Mouse (Mus musculus) thymus, postnatal 36 days (tissue): ENCODE measurements around the gene Asb4.
"Not testable (repeated sequence)": the region's sequence is repeated elsewhere in the genome, so short reads cannot be mapped to it uniquely, and the experiment has no call there.

ENCODE experiments used
- DNase-seq, 2 experiments: peaks; one replicate each; pipeline ENCODE4 v3.0.0; 2022; ENCODE audit warnings: mixed read lengths in 2 of 2

The Asb4 gene

DNA sequence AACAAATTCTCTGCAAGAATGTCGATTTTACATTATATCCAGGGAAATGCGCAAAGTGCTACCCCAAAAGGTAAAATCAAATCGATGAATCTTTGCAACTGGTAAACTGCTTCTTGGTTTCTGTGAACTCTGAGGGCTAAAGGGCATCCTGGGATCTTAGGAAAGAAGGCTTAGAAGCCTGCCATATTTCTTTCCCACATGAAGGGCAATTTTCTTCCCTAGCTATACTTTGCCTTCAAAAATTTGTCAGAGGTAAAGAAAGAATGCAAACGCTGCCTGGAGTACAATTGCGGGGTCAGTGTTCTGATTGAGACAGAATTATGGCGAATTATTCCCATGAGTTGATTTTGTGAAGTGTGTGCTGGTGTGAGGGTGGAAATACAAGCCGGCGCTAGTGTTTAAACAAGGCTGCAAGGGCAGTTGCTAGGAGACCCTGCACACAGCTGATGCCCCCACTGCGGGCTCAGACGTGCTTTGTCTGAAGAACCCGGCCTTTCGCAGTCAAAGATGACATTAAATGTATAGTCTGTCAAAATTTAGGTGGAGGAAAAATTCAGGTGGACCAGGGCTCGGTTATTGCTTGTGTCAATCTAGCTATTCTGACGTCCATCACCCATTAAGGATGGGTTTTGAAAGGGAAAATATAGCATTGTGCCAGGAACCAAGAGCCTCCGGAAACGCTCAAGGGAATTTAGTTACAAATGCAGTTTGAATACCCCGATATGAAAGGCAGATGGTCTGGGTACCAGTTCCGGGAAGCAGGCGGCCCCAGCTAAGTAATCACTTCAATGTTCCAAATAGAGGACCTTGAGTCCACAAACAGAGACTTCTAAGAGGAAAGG, at the start of gene Asb4:
Gene Asb4, plus strand, starts transcription at position 51 of the 842 bp plus-strand sequence.
- no peak for DNase-seq

DNA sequence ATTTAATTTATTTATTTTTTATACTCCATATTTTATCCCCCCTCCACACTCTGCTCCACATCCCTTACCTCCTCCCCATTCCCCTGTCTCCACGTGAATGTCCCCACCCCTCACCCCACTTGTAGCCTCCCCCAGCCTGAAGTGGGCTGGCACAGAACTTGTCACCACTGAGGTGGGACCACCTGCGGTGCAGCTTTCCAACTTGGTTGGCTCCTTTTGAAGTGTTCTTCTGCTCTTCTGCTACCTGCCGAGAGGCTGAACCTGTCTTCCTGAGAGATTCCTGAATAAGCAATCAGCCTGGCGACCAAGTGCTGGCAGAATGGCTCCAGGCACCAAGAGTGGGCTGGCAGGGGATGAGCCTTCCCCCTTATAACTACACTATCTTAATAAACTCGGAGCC, 49.2 kb upstream of the Asb4 start:
- DNase-seq, result no peak

DNA sequence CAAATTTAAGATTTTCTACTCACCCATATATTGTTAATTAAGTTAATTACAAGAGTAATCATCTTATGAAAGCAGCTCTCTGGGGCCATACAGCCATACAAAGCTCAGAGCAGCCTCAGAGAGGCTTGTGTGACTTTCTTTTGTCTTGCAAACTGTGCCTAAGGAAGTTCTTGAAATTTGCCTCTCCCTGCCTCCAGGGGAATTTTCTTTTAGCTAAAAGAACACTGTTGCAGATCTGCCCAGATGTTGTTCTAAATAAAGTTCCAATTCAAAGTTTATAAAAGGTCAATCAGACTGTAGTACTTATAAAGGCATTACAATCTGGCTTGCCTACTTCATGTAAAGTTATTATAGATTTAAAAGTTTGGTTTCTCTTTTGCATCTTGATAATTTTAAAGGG, 47.2 kb upstream of the Asb4 start:
- not testable (repeated sequence) for DNase-seq

DNA sequence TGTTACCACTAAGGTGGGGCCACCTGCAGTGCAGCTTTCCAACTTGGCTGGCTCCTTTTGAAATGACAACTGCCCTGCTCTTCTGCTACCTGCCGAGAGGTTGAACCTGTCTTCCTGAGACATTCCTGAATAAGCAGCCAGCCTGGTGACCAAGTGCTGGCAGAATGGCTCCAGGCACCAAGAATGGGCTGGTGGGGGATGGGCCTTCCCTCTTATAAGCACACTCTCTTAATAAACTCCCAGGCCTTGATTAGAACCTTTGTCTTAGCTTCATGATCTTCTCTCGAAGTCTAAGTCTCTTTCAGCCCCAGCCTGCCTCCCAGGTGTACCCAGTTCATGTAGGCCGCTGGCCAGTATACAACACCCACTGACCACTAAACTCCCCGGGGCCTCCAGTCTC, 44.4 kb upstream of the Asb4 start:
- not testable (repeated sequence) for DNase-seq

DNA sequence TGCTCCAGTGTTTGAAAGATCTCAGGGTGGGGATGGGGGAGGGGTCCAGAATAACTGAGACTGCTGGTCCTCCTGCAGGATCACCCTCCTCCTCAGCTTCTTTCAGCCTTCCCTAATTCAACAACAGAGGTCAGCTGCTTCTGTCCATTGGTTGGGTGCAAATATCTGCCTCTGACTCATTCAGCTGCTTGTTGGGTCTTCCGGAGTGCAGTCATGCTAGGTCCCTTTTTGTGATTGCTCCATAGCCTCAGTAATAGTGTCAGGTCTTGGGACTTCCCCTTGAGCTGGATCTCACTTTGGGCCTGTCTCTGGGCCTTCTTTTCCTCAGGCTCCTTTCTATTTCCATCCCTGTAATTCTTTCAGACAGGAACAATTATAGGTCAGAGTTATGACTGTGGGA, 43.9 kb upstream of the Asb4 start:
- not testable (repeated sequence) for DNase-seq

DNA sequence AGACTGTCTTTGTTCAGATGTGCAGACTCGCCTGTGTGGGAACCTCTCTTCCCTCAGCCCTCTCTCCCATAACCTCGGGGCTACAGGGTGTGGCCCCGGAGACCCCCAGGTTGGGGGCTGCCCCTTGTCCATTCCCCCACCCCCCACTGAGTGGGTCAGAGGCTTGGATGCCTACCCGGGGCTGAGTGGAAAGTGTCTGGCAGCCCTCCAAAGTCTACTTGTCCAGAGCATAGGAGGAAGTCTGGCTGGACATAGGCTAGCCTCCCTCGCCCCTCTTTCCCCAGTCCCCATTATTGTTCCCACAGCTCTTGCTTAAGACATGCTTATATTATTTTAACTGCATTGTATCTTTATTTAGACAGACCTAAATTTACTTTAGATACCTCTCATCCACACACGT, 38.9 kb upstream of the Asb4 start:
- no peak for DNase-seq

DNA sequence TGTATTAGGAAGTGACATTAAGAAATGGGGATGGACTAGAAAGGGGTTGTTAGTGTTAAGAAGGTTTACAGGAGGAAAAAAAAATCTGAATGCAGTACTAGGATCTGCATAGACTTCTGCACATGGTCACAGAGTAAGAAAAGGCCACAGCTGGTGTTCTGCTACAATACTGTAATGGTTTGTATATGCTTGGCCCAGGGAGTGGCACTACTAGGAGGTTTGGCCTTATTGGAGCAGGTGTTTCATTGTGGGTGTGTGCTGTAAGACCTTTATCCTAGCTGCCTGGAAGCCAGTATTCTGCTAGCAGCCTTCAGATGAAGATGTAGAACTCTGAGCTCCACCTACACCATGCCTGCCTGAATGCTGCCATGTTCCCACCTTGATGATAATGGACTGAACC, 25.3 kb upstream of the Asb4 start:
- no peak for DNase-seq

DNA sequence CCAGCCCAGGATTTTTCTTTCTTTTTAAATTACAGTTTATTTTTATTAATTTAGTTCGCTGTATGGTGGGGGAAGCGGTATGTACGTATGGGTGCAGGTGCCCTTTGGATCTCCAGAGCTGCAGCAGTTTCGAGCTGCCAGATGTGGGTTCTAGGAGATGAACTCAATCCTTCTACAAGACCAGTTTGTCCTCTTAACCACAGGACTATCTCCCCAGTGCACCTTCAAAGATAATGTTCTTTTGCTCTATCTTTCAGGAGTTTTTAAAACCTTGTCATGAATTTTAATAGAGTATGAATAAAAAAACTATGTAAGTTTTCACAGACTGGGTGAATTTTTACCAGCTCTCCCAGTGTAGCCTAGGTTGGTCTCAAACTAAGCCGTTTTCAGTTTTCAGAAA, 22.8 kb upstream of the Asb4 start:
- DNase-seq, result no peak

DNA sequence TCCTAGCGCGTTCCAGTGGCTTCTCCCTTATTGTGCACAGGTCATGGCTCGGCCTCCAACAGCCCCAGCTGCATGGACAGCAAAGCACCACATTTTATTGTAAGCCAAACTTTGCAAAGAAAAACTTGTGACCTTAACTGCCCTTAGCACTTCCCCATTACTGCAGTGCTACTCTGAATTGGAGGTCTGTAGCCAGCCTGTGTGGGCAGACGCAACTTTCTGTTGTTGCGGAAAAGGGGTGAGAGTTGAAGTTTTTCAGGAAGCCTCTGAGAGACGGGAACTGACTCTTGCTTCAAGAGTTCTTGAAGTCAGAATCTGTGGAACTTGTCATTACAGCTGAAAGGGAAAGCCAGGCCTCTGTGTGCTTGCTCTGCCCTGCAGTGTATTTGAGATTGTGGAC, 21.2 kb upstream of the Asb4 start:
- DNase-seq, result no peak

DNA sequence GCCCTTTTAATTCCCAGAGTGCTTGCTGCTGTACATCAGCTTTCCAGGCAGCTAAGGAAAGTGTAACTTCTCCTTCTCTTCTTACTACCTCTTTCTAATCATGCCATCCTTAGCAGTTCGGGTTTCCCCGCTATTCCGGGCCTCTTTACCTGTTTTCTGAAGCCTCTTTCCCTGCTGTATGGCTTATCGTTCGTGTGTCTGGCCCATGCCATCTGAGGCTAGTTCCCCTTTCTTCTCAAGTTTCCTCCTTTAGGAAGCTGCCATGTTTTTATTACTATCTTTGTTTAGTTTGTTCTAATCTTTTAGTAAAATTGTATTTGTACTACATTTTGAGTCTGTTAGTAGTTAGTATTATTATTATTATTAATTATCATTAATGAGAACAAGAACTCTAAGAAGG, 17.3 kb upstream of the Asb4 start:
- no peak for DNase-seq

DNA sequence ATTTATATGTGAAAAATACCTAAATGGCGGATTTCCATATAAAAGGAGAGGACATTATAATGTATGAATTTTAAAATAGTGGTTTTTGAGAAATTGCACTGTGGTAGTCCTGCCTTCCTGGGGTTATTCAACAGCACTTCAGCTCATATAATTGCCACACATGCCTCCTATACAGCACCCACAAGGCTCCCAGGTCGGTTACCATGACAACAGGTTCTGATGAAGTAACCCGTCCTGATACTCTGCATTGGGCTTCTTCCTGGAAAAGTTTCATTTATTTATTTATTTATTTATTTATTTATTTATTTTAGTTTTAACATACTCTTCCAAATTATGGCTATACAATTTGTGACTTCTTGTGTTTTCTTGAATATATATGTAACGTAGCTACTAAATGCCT, 6.3 kb upstream of the Asb4 start:
- no peak for DNase-seq

DNA sequence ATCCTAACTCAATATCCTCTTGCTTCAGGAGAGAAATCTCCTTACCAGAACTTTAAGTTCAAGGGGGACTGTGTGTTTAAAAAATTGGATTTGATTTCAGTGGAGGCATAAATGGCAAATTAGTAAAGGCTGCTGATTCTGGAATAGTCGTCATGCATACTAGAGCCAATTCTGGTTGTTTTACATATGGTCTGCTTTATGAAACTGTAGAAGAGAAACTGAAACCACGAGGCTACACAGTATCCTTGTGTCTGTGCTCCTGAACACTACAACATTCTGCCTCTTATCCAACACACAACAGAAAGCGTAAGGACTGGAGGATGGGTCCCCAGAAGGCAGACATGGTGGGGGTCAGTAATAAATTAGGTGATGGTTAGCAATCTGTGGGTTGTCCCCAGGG, 4.1 kb upstream of the Asb4 start:
- DNase-seq, result no peak

DNA sequence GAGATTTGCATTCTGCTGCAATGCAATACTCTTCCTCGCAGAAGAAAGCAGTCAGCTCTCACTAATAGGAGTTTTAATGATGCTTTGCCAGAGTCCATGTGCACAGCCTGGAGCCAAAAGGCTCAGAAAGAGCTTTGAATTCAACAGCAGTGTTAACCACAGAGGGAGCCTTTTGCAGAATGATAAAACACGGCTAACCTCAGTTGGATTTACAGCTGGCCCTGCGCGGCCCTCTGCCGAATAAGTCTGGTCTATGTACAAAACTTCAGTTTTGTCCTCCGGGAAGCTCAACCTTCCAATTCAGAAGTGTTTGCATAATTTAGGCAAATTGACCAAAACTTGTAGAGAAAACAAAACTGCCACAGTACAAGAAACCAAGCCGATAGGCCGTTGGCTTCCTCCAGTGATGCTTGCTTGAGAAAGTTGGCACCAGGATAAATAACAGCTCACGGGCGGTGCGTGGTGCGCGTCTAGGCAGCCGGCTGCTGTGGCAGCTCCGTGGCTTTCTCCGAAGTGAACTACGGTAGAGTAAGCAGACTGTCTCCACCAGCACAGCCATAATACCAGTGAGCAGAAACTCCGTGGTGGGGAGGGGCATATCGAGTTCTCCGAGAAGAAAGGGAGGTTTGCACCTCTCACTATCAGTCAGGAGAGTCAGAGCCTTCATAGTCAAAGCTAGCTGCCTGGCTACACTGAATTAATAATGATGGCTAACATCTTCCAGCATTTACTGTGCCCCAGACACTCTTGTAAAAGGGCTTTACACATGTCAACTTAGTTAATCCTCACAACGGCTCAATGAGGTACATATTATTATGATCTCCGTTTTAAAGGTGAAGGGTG, 3.2 kb upstream of the Asb4 start:
- DNase-seq, result no peak

DNA sequence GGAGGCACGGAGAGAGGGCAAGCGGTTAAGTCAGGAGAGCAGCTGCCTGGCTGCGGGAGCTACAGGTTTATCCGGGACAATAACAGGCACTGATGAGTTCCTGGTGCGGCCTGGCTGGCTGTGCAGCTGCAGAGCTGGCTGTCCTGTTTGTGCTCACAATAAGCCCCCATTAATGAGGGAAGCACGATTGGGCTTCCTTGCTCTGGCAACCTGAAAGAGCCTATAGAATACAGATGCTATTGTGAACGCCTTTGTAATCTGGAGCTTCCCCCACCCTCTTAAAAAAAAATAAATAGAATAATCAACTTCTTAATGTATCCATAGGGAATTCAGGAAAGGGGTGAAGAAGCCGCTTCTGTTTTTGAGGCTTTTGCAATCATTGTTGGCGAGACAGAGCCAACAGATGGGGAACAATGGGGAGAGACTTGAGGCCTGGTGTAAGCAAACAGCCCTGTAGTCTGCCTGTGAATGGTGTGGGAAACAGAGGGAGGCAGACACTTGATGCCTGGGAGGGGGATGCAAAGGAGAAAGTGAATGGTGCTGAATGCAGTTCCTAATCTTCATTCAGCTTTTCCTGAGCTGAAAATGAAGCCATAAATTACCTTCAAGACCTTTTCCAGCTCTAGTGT, 2.4 kb upstream of the Asb4 start:
- no peak for DNase-seq

DNA sequence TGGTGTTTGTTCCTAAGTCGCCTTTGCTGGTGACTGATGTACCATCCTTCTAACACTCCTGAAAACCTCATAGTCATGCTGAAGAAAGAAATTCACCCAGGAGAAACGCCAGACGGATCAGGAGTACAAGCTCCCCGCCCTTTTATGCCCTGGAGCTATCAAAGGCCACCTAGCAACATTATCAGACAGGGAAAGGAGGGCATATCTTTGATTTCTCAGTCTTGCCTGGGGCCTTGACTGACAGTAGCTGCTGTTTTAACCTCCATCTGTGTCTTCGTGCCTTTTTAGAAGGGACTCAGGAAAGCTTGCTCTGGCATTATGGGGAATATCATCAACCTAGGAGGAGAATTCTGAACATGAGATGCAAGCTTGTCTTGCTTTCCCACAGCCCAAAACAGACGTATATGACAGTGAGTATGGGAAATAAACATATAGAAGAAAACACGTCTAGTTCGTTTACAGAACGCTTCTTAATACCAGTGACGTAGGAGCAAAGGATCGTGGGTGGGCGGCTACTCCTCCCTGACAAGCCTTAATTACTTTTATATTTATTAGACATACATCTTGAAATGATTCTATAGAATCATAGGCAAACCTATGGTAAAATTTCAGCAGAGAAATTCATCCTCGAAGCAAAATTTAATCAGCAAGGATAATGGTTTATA, 1.1 kb upstream of the Asb4 start:
- DNase-seq, result no peak

DNA sequence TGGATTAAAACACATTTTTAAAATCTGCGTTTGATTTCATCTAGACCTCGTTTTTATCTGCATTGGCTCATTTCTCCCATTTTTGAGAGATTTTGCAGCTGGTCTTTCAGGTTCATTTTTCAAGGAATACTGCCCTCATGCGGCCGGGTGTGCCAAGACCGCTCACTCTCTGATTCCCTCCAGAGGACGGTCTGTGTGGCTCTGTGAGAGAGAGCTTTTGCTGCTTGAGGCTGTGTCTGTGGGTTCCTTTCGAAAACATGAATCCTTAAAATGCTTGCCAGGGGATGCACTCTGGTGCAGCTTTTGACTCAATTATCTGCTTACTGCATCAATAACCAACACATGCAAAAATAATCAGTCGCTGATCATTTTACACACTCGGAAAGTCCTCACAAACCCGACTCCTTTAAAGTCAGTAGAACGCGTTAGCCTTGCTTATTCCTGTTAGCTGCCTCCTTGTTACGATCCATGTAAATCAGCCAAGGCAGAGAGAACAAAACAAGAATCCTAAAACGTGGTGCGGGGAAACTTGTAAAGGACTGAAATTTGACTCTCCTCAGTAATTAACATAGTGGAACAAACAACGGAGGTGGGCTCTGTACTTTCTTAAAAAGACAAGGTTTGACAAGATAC, 487 bp upstream of the Asb4 start:
- DNase-seq, result peak; percentile 53 to 66

DNA sequence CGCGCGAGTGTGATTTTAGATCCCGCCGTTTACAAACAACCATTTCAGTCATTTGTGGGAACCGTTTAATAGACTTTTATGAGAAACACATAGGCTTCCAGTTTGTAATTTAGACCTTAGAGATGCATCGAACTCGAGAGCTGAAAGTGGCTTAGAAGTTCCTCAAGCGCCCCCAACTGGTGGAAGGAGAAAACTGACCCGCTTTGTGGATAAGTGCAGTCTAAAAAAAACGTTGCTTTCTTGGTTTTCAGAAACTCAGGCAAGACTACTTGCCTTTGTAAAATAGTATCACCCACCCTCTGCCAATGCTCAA, 948 bp downstream of the Asb4 start:
- peak; percentile 34 to 44 for DNase-seq

DNA sequence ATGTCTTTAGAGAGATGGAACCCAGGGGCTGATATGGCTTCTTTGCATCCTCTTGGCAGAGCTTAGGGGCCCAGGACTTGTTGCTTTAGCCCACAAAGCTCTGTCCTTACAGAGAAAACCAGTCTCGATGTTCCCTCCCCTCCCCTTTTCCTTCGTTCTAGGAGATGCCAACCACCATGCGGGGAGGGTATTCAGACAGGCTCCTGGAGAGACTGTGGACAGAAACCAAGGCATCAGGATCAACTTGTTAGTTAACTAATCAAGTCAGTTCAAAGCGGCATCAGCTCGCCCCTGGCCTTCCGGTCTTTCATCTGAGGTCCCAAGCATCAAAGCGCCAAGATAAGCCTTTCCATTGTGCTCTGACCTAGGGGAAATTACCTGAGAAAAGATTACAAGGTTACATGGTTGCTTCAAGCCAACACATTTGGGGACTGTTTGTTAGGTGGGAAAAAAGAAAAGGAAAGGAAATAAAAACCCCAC, 2.0 kb downstream of the Asb4 start:
- DNase-seq, result no peak

DNA sequence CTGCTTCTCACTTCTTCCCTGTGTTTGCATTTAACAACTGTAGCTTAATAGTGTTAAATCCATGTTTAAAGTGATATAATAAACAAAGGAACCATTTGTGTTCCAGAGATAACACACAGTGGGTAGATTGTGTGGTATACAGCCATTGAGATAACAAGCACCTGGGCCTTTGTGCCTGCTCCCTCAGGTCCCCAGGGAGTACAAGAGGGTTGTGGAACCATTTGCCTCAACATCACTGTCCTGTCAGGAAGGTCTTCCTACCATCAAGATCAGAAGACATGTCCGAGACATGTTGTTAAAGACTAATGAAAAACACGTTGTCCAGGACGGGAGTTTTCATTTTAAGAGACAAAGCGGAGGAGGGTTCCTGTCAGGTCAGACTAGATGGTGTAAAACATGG, 3.3 kb downstream of the Asb4 start:
- DNase-seq, result no peak

DNA sequence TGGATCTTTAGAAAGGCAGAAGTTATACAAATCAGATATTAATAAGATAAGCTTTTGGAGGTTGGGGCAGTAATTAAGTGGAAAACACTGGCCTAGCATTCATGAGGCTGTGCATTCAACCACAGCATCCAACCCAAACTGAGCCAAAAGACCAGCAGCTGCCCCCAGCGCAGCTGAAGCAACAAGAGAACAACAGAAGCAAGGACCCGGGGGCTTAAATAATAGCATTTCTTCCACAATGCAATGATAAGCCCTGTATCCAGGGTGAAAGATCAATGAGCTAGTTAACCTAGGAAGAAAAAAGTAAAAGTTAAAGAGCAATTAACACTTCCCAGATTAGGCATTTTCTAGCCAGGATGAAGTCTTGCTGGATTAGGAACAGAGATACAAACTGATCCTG, 4.2 kb downstream of the Asb4 start:
- no peak for DNase-seq

DNA sequence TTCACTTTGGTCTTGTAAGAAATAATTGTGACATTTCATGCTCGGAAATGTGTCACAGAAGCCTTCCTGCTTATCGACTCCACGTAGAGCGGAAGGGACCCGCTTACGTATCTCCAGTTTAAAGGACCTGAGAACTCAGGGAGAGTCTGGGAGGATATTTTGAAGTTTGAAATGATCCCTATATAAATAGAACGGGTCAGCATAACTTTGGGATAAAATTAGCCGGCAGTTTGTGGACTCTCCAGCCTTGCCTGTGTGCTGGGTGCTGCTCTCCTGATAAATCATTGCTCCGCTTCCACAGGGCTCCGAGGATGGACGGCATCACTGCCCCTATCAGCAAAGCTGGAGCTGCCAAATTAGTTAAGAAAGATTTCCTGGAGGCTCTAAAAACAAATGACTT, 7.1 kb downstream of the Asb4 start:
- DNase-seq, result no peak

DNA sequence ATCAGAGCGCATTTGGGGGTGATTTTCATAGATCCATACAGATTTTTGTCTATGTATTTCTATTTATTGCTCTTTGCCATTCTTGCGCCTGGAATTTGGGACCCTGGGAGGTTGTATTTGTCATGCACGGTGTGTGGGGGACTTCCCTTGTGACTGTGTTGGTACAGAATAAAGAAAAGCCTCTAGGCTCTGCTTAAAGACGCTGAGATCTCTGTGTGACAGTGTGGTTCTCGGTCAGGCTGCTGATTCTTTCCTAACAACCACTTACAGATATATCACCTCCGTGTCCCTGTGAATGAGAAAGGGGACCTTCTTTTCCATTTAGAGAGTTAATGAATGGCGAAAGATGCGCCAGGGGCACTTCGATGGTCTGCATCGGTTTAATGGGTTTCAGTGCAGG, 7.8 kb downstream of the Asb4 start:
- DNase-seq, result no peak

DNA sequence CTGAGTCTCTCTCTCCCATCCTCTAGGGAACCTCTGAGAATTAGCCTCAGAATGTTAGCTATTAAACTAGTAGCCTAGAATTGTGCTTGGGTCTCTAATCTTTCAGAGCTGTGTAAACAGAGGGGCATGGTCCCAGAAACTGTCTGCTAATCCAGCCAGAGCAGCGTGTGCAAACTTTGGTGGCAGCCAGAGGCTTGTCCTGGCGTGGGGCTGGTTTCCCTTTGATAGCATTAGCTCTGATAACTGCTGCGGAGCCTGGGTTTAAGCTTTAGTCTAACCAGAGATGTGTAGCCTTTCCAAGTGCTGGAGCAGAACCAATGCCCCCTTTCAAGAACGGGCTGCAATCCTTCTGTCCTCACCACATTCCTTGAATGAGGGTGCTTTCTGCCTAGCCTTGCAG, 11.8 kb downstream of the Asb4 start:
- no peak for DNase-seq
